22 mouse cellular contexts compared by ENCODE assay signal in genomic region chr6:127401419-127401818, GRCm38 (mm10).
"Had no signal": no experiment of that assay in that cellular context is flagged by ENCODE, and none has a peak within 500 bp of the region (broad histone marks: within the 10 kb centered on the region; RNA-seq: fewer than 3 reads in every experiment).

No protein-coding gene starts in this region.

- DNase-seq: kidney, adult 8-10 months; kidney, postnatal 10 days; kidney, postnatal 36 days; left cerebral cortex, postnatal 4 days; lung, adult 18-20 months; lung, postnatal 10 days; lung, postnatal 36 days; right cerebral cortex, adult 18-20 months; right cerebral cortex, postnatal 14 days; right cerebral cortex, postnatal 4 days; thymus, postnatal 25 days had no signal

- H3K36me3 ChIP-seq: kidney, embryonic 15.5 days; limb, embryonic 12.5 days; limb, embryonic 15.5 days; lung, embryonic 15.5 days; midbrain, embryonic 10.5 days; midbrain, embryonic 13.5 days; stomach, embryonic 15.5 days had no signal

- H3K4me3 ChIP-seq: kidney, embryonic 15.5 days; limb, embryonic 12.5 days; limb, embryonic 15.5 days; lung, embryonic 15.5 days; megakaryocyte, embryonic 14.5 days; midbrain, embryonic 10.5 days; midbrain, embryonic 13.5 days; myocyte; stomach, embryonic 15.5 days had no signal

- H3K27ac ChIP-seq: kidney, embryonic 15.5 days; limb, embryonic 12.5 days; limb, embryonic 15.5 days; liver, embryonic 14.5 days; lung, embryonic 15.5 days; midbrain, embryonic 10.5 days; midbrain, embryonic 13.5 days; stomach, embryonic 15.5 days had no signal

- H3K9ac ChIP-seq: kidney, embryonic 15.5 days; limb, embryonic 12.5 days; limb, embryonic 15.5 days; liver, embryonic 14.5 days; lung, embryonic 15.5 days; midbrain, embryonic 13.5 days; stomach, embryonic 15.5 days had no signal

- ATAC-seq: midbrain, embryonic 13.5 days; midbrain, embryonic 16.5 days had no signal

- H3K4me2 ChIP-seq: kidney, embryonic 15.5 days; limb, embryonic 12.5 days; limb, embryonic 15.5 days; lung, embryonic 15.5 days; midbrain, embryonic 13.5 days; stomach, embryonic 15.5 days had no signal

- H3K27me3 ChIP-seq: limb, embryonic 15.5 days; lung, embryonic 15.5 days; midbrain, embryonic 13.5 days; stomach, embryonic 15.5 days had no signal

- H3K9me3 ChIP-seq: kidney, embryonic 15.5 days; limb, embryonic 12.5 days; limb, embryonic 15.5 days; lung, embryonic 15.5 days; megakaryocyte, embryonic 14.5 days; midbrain, embryonic 10.5 days; midbrain, embryonic 13.5 days; stomach, embryonic 15.5 days had no signal
